Mouse (Mus musculus) lung, postnatal 14 days (tissue): ENCODE measurements around the gene Haghl.
A peak's percentile ranks its signal among the peaks of the same experiment; 100 is the strongest.
"Not testable (repeated sequence)": the region's sequence is repeated elsewhere in the genome, so short reads cannot be mapped to it uniquely, and the experiment has no call there.

Experiments used
- DNase-seq: peaks from one replicate; pipeline ENCODE4 v3.0.0; 2021

Haghl gene

DNA sequence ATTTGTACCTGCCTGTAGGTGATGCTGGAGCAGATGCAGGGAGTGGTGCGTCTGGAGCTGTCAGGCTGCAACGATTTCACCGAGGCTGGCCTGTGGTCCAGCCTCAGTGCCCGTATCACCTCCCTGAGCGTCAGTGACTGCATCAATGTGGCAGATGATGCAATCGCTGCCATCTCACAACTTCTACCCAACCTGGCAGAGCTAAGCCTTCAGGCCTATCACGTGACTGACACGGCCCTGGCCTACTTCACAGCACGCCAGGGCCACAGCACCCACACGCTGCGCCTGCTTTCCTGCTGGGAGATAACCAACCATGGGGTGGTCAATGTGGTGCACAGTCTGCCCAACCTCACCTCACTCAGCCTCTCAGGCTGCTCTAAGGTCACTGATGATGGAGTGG is 32.2 kb upstream of the Haghl start:
- DNase-seq, result no peak

DNA sequence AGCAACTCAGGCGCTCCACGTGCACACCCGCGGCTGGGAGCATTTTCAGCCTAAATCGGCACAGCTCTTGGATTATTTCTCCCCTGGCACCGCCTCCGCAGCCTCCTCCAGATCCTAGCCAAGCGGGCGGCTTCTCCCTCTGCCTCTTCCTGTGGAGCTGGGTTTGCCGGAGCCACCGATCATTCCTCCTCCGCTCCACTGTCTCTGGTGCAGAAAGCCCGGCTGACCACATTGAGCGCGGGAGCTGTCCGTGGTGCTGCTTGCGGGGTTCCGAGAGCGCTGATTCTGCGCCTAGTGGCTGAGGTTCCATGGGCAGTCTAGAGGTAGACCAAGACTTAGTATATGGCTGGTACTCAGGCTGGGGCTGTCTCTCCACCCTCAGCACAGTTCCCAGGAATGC is 28.0 kb upstream of the Haghl start:
- DNase-seq, result peak; percentile 90

DNA sequence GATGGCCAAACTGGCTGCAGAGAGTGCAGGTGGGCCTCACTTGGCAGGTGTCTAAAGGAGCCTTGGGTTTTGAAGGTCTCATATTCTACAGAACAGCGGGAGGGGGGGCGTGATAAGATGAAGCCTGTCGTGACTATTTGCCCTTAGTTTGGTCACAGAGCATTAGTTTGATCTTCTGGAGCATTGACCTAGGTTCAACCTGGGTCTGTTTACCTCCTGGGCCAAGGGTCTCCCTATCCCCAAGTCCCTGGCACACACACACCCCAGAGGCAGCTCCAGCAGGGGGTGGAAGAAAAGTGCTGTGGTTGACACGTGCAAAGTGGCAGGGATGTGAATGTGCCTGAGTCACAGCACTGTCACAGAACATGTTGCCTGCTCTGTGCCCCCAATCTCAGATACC is 25.4 kb upstream of the Haghl start:
- DNase-seq, result no peak

DNA sequence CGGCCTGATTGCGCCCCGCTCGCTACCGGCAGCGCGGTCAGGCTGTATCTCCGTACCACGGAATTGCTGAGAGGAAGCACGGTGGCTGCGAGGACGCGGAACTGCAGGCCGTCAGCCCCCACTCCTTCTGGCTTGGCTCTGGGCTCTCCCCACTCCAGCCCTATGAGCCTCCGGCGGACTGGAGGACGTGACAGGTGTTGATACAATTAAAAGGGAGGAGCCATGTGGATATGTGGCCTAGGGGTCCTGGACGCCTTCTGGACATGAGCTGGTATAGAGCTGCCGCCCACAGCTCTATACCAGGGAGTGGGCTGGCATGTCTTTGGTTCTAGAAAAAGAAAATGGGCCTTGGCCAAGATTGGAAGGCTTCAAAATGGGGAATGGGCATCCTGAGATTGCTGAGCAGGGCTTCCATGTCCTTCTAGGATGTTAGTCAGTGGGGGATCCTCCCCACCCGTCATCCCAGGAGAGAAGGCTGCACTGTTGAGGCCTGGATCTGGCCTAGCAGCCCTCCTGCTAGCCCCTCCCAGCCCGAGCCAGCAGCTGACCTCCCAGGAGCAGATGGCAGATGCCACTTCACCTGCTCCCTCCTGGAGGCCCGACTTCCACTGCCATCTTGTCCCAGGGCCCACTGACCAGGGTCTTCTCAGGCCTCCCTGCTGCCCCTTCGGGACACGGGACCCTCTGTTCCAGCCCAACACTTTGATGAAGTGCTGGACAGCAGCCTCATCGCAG is 24.3 kb upstream of the Haghl start:
- DNase-seq, result no peak

DNA sequence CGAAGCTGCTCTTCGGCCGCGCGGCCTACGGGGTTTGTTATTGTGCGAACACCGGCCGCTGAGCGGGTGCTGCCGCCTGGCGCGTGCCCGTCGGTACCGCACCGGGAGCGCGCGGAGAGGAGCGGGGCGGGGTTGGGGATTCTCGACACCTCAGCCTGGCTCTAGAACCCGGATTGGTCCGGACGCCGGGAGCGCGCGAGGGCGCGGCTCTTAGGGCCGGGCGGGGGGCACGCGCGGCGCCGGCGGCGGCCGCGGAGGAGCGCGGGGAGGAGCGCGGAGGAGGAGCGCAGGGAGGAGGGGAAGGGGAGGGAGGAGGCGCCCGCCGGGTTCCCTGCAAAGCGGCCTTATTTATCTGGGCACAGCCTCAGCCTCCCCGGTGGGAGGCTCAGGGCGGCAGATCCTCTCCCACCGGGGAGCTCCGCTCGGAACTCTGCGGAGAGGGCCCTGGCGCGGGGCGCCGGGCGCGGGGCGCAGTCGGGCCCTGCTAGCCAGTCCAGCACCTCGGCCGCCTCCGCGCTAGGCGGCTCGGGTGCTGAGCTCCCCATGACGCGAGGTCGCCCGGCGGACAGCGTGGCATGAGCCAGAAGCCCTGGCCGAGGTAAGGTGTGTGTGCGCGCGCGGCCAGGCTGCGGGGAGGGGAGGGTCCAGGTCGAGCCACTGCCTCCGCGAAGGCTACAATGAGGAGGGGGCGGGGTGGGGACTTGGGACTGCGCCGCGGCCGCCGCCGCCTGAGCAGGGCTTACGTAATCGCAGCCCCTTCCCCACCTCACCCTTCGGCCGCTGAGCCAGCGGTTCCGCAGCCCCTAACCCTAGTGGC is 23.5 kb upstream of the Haghl start, which contains the start of gene Fbxl16:
Fbxl16 (plus strand) TSS at position 297 of the 817 bp plus-strand sequence.
- DNase-seq, result peak; percentile 66

DNA sequence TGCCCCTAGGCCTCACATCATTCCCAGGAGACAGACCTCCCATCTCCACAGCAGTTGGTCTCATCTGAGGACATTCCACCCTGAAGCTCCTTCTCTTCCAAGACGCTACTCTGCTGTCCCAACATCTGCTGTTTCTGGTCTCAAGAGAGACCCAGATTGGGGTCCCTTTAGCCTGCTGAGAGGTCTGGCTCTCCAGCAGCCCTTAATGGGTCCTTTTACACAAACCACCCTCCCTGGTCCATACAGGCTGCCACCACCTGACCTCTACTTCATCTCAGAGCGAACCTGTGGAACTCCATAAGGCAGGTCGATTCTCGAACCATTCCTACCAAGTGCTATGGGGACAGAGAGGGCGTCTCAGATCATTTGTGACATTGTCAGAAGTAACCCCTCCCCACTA is 22.6 kb upstream of the Haghl start:
- no peak for DNase-seq

DNA sequence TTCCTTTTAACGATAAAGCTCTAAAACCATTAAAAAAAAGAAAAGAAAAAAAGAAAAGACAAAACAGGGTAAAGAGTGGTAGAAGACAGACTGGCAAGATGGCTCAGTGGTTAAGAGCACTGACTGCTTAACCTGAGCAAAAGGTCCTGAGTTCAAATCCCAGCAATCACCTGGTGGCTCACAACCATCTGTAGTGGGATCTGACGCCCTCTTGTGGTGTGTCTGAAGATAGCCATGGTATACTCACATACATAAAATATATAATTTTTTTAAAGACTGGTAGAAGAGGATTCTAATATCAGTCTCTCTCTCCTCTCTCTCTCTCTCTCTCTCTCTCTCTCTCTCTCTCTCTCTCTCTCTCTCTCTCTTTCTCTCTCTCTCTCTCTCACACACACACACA is 22.0 kb upstream of the Haghl start:
- not testable (repeated sequence) for DNase-seq

DNA sequence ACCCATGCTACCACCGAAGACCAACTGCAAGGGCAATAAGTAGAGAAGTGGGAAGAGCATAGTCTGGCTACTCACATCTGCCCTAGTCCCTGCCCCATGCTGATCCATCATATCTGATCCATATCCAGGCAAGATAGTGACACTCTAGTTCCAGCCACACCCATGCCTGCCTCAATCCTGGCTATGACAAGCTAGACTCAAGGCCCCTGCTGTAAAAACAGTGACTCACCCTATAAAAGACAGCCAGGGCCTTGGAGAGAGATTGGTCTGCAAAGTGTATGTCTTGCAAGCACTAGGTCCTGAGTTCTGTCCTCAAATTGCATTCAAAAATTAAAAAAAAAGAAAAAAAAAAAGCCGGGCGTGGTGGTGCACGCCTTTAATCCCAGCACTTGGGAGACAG is 21.0 kb upstream of the Haghl start:
- no peak for DNase-seq

DNA sequence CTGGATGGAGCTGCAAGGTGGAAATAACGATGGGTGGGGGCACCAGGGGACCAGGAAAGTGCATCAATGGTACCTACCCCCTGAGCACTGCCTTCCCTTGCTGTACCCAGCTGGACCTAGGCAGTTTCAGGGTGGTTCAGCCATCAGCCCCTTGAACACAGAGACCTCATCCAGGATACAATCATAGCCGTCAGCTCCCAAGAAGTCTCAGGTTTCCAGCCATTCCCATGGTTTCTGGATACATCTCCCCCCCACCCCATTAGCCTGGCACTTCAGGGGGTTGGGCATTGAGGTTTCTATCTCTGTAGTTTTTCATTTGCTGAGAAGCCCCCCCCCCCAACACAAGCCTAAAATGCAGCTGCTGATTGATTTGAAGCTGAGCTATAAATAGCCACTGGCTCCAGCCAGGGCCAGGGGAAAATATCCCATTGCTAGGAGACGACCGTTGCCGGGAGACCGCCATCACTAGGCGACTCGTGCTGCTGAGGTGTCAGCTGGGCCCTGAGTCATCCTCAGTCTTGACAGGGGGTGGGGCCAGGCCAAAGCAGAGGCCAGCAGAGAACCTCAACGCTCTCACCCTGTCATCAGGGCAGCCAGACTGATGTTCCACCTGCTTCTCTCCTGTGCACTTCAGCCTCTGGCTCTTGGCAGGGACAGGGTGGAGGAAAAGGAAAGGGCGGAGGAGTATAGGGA is 17.5 kb upstream of the Haghl start:
- no peak for DNase-seq

DNA sequence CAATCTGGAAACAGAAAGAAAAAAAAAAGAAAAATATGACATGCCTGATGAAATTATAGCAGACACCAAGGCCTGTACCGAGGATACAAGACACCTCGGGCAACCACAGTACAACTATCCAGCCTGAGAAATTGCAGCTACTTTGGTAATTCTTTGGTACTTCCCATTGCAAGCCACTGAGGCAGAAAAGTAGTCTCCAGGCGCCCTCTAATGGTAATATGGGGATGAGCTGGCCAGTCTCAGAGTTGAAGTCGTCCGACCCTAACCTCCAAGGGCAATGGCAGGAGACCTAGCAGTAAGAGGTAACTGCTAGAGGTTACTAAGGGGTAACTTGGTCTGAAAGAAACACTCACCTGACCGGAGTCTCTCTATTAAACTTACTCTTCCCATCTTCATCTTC is 15.6 kb upstream of the Haghl start:
- peak; percentile 78 for DNase-seq

DNA sequence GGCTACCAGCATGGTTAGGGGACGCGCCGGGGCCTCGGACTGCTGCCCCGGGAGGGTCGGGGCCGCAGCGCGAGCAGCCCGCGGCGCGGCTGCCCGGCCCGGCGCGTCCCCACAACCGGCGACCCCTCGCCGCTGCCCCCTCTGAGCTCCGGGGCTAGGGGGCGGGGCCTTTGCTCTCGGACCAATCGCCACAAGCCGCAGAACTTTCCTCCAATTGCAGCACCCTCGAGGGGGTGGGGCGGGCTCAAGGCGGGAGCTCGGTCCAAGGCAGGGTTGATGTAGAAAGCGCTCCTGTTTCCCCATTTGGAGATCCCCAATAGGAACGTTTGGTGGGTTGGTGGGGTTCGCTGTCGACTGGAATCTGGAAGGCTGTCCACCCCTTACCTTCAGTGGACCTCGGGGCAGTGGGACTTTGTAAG is 11.5 kb upstream of the Haghl start, which contains the start of gene Metrn:
Metrn (minus strand) TSS at position 186 of the 419 bp plus-strand sequence.
- peak; percentile 86 for DNase-seq

DNA sequence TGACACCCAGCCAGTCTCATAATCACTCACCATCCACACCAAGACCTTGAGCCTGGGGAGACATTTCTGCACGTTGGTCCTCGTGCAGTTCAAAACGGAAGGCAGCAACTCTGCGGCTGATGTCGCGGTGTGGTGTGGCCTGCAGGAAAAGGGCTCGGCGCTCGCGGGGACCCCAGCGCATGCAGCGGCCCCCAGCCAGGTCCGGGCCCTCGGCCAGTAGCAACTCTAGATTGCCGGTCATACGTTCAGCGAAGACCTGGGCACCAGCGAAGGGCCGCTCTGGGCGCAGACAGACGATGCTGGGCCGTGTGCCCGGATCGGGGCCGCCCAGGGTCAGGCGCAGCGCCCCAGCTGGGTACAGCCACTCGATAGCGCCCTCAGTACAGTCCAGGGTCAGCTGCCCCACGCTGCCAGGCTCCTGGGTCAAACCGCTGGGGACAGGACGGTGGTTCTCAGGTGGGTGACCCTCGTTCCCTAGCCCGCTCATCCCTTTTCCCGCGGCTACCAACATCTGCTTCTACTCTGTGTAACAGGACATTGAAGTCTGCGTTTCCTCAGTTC is 10.8 kb upstream of the Haghl start:
- DNase-seq, result no peak

DNA sequence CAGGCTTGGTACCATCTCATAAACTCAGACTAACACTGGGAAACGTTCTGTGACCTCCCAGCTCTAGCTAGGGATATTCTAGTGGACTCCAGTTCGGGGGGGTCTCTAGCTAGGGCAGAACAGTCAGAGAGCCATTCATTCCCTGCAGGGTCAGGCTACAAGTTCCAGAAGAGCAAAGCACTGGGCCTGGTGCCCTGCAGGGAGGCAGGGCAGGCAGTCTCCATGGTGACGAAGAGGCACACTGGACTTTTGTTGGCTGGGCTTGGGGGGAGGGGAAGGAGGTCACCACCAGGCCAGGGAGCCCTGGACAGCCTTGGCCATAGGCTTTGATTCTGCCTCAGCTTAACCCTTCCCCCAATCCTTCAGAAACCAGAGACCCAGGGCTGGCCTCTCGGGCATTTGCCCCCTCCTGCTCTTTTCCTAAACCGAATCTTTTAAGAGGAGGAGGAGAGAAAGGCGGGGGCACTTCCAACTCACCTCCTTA is 10.2 kb upstream of the Haghl start, which contains the start of gene AC134908.4:
AC134908.4 (minus strand) TSS at position 51 of the 484 bp plus-strand sequence.
- DNase-seq, result no peak

DNA sequence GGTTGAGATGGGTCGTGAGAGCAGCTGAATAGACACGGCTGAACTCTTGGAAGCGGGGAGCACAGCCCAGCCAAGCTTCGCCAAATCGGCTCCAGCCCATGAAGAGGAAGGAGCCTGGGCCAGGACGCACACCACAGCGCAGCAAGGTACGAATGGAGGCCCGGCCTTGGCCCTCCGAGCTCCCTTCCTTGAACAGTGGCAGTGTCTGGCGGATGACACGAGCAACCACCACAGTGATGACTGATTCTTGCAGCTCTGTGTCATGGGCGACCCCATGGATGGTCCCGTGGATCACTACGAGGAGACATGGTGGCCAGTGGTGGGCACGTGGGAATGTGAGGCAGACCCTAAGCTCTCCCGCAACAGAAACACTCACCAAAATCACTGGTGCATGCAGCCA is 9.5 kb upstream of the Haghl start:
- no peak for DNase-seq

DNA sequence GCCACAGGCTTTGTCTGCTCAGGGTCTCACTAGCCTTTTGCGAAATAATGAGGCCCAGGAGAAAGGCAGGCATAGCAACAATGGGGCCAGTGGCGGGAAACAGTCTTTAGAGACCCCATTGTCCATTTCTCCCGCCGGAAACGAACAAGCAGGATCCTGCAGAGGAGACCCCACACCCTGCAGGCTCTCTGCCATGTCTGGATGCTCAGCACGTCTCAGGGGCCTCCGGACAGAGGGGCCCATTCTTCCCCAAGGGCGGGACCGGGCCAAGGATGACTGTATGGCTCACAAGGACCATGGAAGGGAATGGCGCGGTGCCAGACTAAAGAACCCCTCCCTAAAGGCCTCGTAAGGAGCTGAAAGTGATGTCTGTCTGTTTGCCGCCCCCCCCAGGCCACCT is 8.7 kb upstream of the Haghl start:
- no peak for DNase-seq

DNA sequence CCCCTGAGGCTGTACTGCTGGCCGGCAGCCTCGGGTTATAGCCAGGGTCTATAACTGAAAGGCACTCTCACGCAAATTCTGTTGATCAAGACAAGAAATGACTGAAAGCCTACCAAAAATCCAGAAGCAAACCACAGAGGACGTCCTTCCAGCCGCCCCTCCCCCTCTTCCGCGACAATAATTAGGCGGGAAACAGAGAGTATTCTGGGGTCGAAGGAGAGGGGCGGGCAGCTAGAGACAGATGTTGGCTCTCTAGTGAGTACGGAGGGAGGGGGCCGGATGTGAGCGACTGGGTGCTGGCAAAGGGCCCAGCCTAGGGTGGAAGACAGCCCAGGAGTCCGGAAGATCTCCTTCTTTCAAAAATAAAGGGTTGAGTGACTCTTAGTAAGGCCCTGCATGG is 7.1 kb upstream of the Haghl start, which contains the start of gene Fam173a:
Fam173a (minus strand) TSS at position 287 of the 400 bp plus-strand sequence.
- DNase-seq, result peak; percentile 84

DNA sequence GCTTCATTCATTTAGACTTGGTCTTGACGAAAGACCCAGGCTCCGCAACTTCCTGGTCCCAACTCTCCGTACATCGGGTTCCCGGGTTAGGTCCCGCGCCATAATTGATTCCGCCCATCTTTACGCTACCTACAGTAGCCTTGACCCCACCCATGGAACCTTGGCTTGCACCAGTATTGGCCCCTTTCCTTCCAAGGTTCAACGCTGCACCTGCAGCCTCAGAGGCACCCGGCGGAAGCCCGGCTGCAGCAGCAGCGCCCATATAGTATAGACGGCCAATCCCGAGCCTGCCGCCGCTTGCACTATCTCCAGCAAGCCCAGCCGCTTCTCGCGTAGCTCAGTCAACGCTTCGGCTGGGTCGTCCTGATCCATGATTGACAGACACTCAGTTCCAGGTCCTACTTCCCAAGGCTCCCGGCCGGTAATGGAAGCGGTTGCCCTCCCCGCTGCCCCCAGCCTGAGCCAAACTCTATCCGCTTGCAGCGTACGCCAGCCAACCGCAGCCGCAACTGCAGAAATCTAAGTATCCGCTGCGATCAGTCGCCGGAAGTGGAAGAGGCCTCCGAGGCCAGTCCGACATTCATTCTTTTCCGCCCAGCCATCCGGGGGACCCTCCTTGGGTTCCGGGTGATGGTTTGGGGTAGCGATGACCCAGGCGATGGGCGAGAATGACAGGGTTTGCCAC is 6.5 kb upstream of the Haghl start:
- peak; percentile 89 for DNase-seq

DNA sequence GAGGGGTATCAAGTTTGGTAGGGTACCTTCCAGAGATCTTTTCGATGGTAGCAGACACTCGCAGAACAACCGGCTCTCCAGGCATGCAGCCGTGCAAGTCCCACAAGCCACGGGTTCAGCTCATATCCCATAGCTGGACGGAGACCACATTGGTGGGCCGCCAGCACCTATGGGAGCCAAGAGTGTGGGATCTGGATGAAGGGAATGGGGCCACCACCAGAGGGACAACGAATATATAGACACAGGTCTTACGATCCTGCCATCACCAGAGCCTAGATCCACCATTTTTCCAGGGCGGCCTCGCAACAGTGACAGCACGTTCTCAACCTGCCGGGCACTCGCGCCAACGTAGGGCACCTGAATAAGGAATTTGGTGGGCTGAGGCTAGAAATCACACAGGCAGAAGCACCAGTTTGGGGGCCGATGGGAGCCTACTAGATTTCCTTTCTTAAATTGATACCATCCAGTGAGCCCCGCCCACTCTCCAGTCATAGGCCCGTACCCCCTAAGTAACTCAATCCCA is 5.9 kb upstream of the Haghl start:
- no peak for DNase-seq

DNA sequence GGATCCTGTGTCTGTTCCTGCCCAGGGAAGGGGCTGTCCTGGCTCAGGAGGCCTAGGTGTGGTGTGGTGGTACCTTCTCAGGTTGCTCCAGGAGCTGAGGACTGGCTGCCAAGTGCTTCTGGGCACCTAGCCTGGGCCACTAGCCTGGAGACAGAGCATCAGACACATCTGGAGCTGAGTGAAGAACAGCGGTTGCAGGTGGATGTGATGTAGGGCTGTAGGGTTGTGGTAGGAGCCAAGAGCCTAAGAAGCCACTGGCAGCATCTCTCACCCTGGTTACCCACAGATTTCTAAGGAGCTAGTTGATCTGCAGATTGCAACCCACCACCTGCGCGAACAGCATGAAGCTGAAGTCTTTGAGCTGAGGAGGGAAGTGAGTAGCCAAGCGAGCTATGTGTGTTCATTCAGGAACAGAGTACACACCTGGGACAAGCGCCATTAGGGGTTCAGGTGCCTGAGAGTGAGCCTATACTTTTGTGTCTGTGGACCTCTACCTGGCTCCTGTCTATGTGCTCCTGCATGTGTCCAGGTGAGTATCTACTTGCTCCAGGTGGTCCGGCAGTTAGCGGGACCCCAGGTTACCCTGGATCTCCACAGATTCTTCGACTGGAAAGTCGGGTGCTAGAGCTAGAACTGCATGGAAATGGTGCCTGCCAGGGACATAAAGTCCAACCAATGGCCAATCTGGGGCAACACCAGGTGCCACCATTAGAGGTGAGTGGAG is 1.5 kb upstream of the Haghl start:
- DNase-seq, result no peak

DNA sequence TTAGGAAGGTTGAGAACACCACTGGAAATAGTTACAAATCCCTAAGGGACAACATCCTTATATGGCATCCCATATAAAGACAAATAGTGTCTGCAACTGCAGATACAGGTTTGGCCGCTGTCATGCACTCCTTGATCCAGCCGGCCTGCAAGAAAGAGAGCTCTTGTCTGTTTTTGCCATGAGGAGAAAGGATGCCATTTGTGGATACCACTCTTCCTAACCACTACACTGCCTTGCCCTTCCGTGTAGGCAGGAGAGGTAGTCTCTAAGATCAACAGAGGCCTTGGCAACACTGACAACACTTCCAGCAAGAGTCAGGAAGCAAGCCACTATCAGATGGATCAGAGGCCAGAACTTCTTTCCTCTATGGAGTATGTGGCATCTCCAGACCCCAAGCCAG is 807 bp upstream of the Haghl start, which contains the start of gene Ccdc78:
Ccdc78 (plus strand) TSS at position 301 of the 400 bp plus-strand sequence.
- DNase-seq, result no peak
